Mouse (Mus musculus): ENCODE data around the gene Mrpl20. TPM values are rescaled to one million over a fixed set of nuclear protein-coding genes. Genes with fewer than 3 reads are reported as not detected.
"Not testable (repeated sequence)": the region's sequence is repeated elsewhere in the genome, so short reads cannot be mapped to it uniquely, and the experiment has no call there.

Gene Mrpl20
- total RNA-seq, 2 experiments from 2014 or later, result 82.7 to 84.8 TPM

- TF ChIP-seq CTCF (IDR thresholded peaks at IDR 0.05), result no peak
- Histone ChIP-seq H3K4me3 (peak overlapping the region; percentile 26), H3K27ac (peak overlapping the region; percentile 85)
- DNase-seq (ENCODE audit: extremely low spot score in 1 of 2, low spot score in 2 of 2), result no peak
- intact Hi-C loops (cut with DNase I), result no loop called here
Measured at GRCm38 (mm10) chr4:155785246-155785645, 17.4 kb upstream of the Mrpl20 start.

GRCm38 (mm10) chr4:155785819-155786218, 16.9 kb upstream of the Mrpl20 start, which contains the start of gene Tmem88b:
TSS of gene Tmem88b (minus strand) at chr4:155785874.
- TF ChIP-seq CTCF (IDR thresholded peaks at IDR 0.05), result peak; percentile 16; the same call in 1 of the 2 replicates
- H3K4me3 ChIP-seq, result peak within 1 kb of the TSS; percentile 68
- DNase-seq (ENCODE audit: extremely low spot score in 1 of 2, low spot score in 2 of 2), result no peak
- intact Hi-C loops (cut with DNase I), result no loop called here
- peak within 1 kb of the TSS; percentile 94 for H3K27ac ChIP-seq

GRCm38 (mm10) chr4:155788300-155788699, 14.4 kb upstream of the Mrpl20 start:
- no peak for DNase-seq (ENCODE audit: extremely low spot score in 1 of 2, low spot score in 2 of 2)
- H3K4me3 ChIP-seq, result no peak overlapping the region
- no peak for TF ChIP-seq CTCF (IDR thresholded peaks at IDR 0.05)
- no peak overlapping the region for H3K27ac ChIP-seq
- intact Hi-C loops (cut with DNase I), result no loop called here

GRCm38 (mm10) chr4:155788833-155789232, 13.8 kb upstream of the Mrpl20 start:
- H3K27ac ChIP-seq; DNase-seq (ENCODE audit: extremely low spot score in 1 of 2, low spot score in 2 of 2); H3K4me3 ChIP-seq; intact Hi-C loops (cut with DNase I): not testable (repeated sequence)

- Histone ChIP-seq H3K27ac (no peak within 1 kb of the TSS), H3K4me3 (no peak within 1 kb of the TSS)
- TF ChIP-seq CTCF (IDR thresholded peaks at IDR 0.05), result no peak
- intact Hi-C loops (cut with DNase I), result no loop called here
- no peak for DNase-seq (ENCODE audit: extremely low spot score in 1 of 2, low spot score in 2 of 2)
Measured at GRCm38 (mm10) chr4:155790021-155790489, 12.6 kb upstream of the Mrpl20 start, which contains the start of gene Ankrd65. TSS of gene Ankrd65 (plus strand) at chr4:155790439.

- intact Hi-C loops (cut with DNase I), result no loop called here
- DNase-seq (ENCODE audit: extremely low spot score in 1 of 2, low spot score in 2 of 2), result no peak
- no peak for TF ChIP-seq CTCF (IDR thresholded peaks at IDR 0.05)
- Histone ChIP-seq H3K27ac (no peak overlapping the region), H3K4me3 (no peak overlapping the region)
Measured at GRCm38 (mm10) chr4:155790650-155791161, 12.0 kb upstream of the Mrpl20 start.

- Histone ChIP-seq H3K4me3 (no peak overlapping the region), H3K27ac (no peak overlapping the region)
- DNase-seq (ENCODE audit: extremely low spot score in 1 of 2, low spot score in 2 of 2), result no peak
- no peak for TF ChIP-seq CTCF (IDR thresholded peaks at IDR 0.05)
- intact Hi-C loops (cut with DNase I), result no loop called here
Measured at GRCm38 (mm10) chr4:155791240-155791933, 11.3 kb upstream of the Mrpl20 start.

- Histone ChIP-seq H3K27ac (no peak overlapping the region), H3K4me3 (no peak overlapping the region)
- no peak for TF ChIP-seq CTCF (IDR thresholded peaks at IDR 0.05)
- intact Hi-C loops (cut with DNase I), result no loop called here
- no peak for DNase-seq (ENCODE audit: extremely low spot score in 1 of 2, low spot score in 2 of 2)
Measured at GRCm38 (mm10) chr4:155793730-155794129, 8.9 kb upstream of the Mrpl20 start.

- intact Hi-C loops (cut with DNase I), result no loop called here
Measured at GRCm38 (mm10) chr4:155802075-155802474, 603 bp upstream of the Mrpl20 start.

GRCm38 (mm10) chr4:155803340-155804041, 813 bp downstream of the Mrpl20 start:
- intact Hi-C loops (cut with DNase I), result loop anchor here (1.0 kb wide), 1 partner anchor 28 kb away; the partner anchor contains the start of gene Aurkaip1
- H3K4me3 ChIP-seq, result peak overlapping the region; percentile 88
- peak; percentile 94 to 97 for DNase-seq (ENCODE audit: extremely low spot score in 1 of 2, low spot score in 2 of 2)
- peak overlapping the region; percentile 81 for H3K27ac ChIP-seq
- no peak for TF ChIP-seq CTCF (IDR thresholded peaks at IDR 0.05)

More at GRCm38 (mm10) chr4:155802075-155802474, 603 bp upstream of the Mrpl20 start:
- no peak for DNase-seq (ENCODE audit: extremely low spot score in 1 of 2, low spot score in 2 of 2)
- Histone ChIP-seq H3K4me3 (no peak overlapping the region), H3K27ac (no peak overlapping the region)
- no peak for TF ChIP-seq CTCF (IDR thresholded peaks at IDR 0.05)

- intact Hi-C loops (cut with DNase I), result no loop called here
- H3K27ac ChIP-seq, result no peak overlapping the region
Measured at GRCm38 (mm10) chr4:155807841-155808240, 5.2 kb downstream of the Mrpl20 start.

More at GRCm38 (mm10) chr4:155807841-155808240, 5.2 kb downstream of the Mrpl20 start:
- H3K4me3 ChIP-seq, result no peak overlapping the region
- no peak for TF ChIP-seq CTCF (IDR thresholded peaks at IDR 0.05)
- no peak for DNase-seq (ENCODE audit: extremely low spot score in 1 of 2, low spot score in 2 of 2)

Data from left cerebral cortex, adult 2 months (tissue).